Mouse (Mus musculus): ENCODE data around the gene Bag6. TPM values are rescaled to one million over a fixed set of nuclear protein-coding genes. Genes with fewer than 3 reads are reported as not detected.

Bag6 gene
- polyA plus RNA-seq, 1 experiment, result 378 TPM

DNA sequence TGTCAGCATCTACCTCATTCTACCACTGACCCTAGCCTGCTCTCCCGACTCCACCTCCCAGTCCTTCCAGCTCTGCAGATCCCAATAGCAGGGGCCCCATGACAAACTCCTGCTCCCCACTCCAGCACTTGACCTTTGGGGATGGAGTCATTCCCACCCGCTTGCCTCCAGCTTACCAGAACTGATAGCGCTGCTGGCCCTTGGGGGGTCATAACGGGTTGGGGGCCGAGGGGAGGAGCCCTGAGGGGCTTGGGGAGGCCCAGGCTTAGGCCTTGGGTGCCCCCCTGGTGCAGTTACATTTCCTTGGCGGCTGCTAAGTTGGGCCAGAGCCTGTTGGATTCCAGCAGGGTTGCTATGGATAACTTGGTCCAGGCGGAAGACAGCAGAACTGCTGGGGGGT, 19.6 kb downstream of the Bag6 start:
- DNase-seq (ENCODE audit: low read depth), result no peak
- no peak for TF ChIP-seq POLR2A (IDR thresholded peaks at IDR 0.05; ENCODE audit: borderline replicate concordance, extremely low read depth, insufficient read depth, insufficient read length, poor library complexity, severe bottlenecking)
- no peak for TF ChIP-seq CTCF (IDR thresholded peaks at IDR 0.05; ENCODE audit: borderline replicate concordance, extremely low read depth, insufficient read depth, insufficient read length)

- TF ChIP-seq POLR2A (IDR thresholded peaks at IDR 0.05; ENCODE audit: borderline replicate concordance, extremely low read depth, insufficient read depth, insufficient read length, poor library complexity, severe bottlenecking) (no peak), CTCF (IDR thresholded peaks at IDR 0.05; ENCODE audit: borderline replicate concordance, extremely low read depth, insufficient read depth, insufficient read length) (no peak)
- no peak for DNase-seq (ENCODE audit: low read depth)
These were observed 20.5 kb downstream of the Bag6 start for GRCm38 (mm10) chr17:35155451-35155850.

DNA sequence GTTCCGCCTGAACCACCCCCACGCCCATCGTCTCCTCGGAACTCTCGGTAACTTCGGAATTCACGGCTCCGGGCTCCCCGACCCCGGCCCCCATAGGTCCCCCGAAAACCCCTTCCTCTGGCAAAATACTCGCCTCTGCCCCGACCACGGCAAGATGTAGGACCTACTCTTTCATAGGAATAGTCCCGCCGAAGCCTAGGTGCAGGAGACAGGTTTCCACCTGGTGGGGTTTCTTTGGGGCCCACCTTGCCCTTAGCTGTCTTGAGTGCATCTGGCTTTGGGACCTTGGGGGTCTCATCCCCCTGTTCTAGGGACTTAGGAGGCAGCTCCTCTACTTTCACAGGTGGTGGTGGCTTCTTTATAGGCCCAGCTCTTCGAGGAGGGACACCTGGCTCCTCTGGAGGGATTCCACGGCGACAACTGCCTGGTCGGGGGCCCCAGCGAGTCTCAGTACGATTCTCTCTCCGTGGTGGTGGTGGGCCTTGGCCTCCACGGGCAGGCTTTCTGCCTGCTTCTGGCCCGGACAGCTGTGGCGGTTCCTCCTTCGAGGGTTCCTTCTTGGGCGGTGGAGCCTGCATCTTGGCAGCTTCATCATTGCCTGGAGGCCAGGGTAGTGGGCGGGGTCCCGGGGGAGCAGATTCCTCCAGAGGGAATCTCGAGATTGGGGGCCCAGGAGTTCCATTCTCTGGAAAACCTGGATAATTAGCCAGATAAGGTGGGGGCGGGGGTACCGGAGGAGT, 21.7 kb downstream of the Bag6 start:
- TF ChIP-seq POLR2A (IDR thresholded peaks at IDR 0.05; ENCODE audit: borderline replicate concordance, extremely low read depth, insufficient read depth, insufficient read length, poor library complexity, severe bottlenecking), result no peak
- TF ChIP-seq CTCF (IDR thresholded peaks at IDR 0.05; ENCODE audit: borderline replicate concordance, extremely low read depth, insufficient read depth, insufficient read length), result no peak
- no peak for DNase-seq (ENCODE audit: low read depth)

- no peak for DNase-seq (ENCODE audit: low read depth)
- TF ChIP-seq POLR2A (IDR thresholded peaks at IDR 0.05; ENCODE audit: borderline replicate concordance, extremely low read depth, insufficient read depth, insufficient read length, poor library complexity, severe bottlenecking), result no peak
- no peak for TF ChIP-seq CTCF (IDR thresholded peaks at IDR 0.05; ENCODE audit: borderline replicate concordance, extremely low read depth, insufficient read depth, insufficient read length)
These were observed 22.3 kb downstream of the Bag6 start for GRCm38 (mm10) chr17:35157254-35157653.

- no peak for DNase-seq (ENCODE audit: low read depth)
- TF ChIP-seq CTCF (IDR thresholded peaks at IDR 0.05; ENCODE audit: borderline replicate concordance, extremely low read depth, insufficient read depth, insufficient read length) (no peak), POLR2A (IDR thresholded peaks at IDR 0.05; ENCODE audit: borderline replicate concordance, extremely low read depth, insufficient read depth, insufficient read length, poor library complexity, severe bottlenecking) (no peak)
These were observed 22.7 kb downstream of the Bag6 start for GRCm38 (mm10) chr17:35157661-35158175.

- no peak for DNase-seq (ENCODE audit: low read depth)
- no peak for TF ChIP-seq CTCF (IDR thresholded peaks at IDR 0.05; ENCODE audit: borderline replicate concordance, extremely low read depth, insufficient read depth, insufficient read length)
- TF ChIP-seq POLR2A (IDR thresholded peaks at IDR 0.05; ENCODE audit: borderline replicate concordance, extremely low read depth, insufficient read depth, insufficient read length, poor library complexity, severe bottlenecking), result no peak
These were observed 24.0 kb downstream of the Bag6 start for GRCm38 (mm10) chr17:35158850-35159593.

DNA sequence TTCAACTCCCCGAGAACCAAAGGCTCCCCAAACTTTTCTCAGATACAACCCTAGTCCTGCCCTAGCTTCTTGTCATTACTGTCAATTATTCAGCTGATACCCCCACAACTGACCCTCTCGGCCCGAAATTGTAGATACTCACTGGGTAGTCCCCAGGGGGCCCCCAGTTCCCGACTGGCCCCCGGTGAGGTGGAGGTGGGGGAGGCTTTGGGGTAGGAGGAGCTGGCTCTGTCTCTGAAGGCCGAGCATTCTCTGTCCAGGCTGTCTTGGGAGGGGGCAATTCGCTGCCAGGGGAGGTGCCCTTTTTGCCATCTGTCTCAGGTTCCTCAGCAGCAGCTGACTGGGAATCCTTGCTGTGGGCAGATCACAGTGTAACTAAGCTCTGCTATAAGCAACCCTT, 24.7 kb downstream of the Bag6 start:
- TF ChIP-seq CTCF (IDR thresholded peaks at IDR 0.05; ENCODE audit: borderline replicate concordance, extremely low read depth, insufficient read depth, insufficient read length) (no peak), POLR2A (IDR thresholded peaks at IDR 0.05; ENCODE audit: borderline replicate concordance, extremely low read depth, insufficient read depth, insufficient read length, poor library complexity, severe bottlenecking) (no peak)
- no peak for DNase-seq (ENCODE audit: low read depth)

- no peak for DNase-seq (ENCODE audit: low read depth)
- TF ChIP-seq CTCF (IDR thresholded peaks at IDR 0.05; ENCODE audit: borderline replicate concordance, extremely low read depth, insufficient read depth, insufficient read length), result no peak
- TF ChIP-seq POLR2A (IDR thresholded peaks at IDR 0.05; ENCODE audit: borderline replicate concordance, extremely low read depth, insufficient read depth, insufficient read length, poor library complexity, severe bottlenecking), result no peak
These were observed 26.4 kb downstream of the Bag6 start for GRCm38 (mm10) chr17:35161421-35161820.

GRCm38 (mm10) chr17:35162121-35162520, 27.1 kb downstream of the Bag6 start:
- no peak for DNase-seq (ENCODE audit: low read depth)
- TF ChIP-seq POLR2A (IDR thresholded peaks at IDR 0.05; ENCODE audit: borderline replicate concordance, extremely low read depth, insufficient read depth, insufficient read length, poor library complexity, severe bottlenecking), result no peak
- no peak for TF ChIP-seq CTCF (IDR thresholded peaks at IDR 0.05; ENCODE audit: borderline replicate concordance, extremely low read depth, insufficient read depth, insufficient read length)

DNA sequence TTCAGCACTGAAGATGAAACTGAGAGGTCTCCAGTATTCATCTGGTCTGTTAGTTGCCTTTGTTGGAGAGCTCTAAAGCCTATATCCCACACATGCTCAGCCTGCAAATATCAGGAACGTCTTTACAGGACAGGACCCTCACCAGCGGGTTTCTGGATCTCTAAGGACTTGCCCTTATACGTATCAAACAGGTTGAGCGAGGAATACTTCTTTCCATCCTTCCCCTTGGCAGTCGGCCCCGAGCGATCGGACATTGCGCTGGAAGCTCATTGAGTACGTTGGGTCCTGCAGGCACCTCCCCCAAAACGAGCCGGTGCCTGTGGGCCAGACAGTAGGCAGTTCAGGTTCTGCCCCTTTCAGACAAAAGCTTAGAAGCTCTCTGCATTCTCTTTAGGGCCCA, 27.8 kb downstream of the Bag6 start:
- TF ChIP-seq CTCF (IDR thresholded peaks at IDR 0.05; ENCODE audit: borderline replicate concordance, extremely low read depth, insufficient read depth, insufficient read length) (no peak), POLR2A (IDR thresholded peaks at IDR 0.05; ENCODE audit: borderline replicate concordance, extremely low read depth, insufficient read depth, insufficient read length, poor library complexity, severe bottlenecking) (no peak)
- DNase-seq (ENCODE audit: low read depth), result no peak

GRCm38 (mm10) chr17:35163326-35164081, 28.5 kb downstream of the Bag6 start:
- TF ChIP-seq POLR2A (IDR thresholded peaks at IDR 0.05; ENCODE audit: borderline replicate concordance, extremely low read depth, insufficient read depth, insufficient read length, poor library complexity, severe bottlenecking) (no peak), CTCF (IDR thresholded peaks at IDR 0.05; ENCODE audit: borderline replicate concordance, extremely low read depth, insufficient read depth, insufficient read length) (no peak)
- DNase-seq (ENCODE audit: low read depth), result peak; percentile 28
